Mouse (Mus musculus): ENCODE results near the gene RPS10-NUDT3. TPM values are rescaled to one million over a fixed set of nuclear protein-coding genes. Genes with fewer than 3 reads are reported as not detected.

Gene RPS10-NUDT3
- total RNA-seq, 2 experiments from 2014 or later, result not detected

DNA sequence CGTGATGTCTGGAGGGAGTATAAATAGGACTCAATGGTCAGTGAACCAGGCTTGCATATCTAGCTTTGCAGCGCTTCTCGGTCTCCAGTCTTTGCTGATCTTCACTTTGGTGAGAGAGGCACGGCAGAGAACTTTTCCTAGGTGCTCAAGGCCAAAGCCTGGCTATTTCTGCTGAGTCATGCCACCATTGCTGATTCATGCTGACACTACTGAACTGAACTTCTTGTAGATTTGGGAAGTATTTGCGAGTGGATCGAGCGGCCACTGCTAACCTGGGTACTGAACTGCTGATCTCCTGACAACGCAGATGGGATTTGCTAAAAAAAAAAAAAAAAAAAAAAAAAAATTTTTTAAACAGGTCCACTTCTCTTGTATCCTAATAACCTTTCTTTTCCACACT is 102.9 kb downstream of the RPS10-NUDT3 start:
- ATAC-seq (replicated peaks; ENCODE audit: low FRiP score, low TSS enrichment, poor library complexity, severe bottlenecking), result no peak

Other genes with a start within 250 kb of the RPS10-NUDT3 start
- gene Grm4, start 113.8 kb downstream of the RPS10-NUDT3 start, total RNA-seq (2014; fragmentation: Nextera tagmentation), result not detected in 2 replicates
- not detected in 2 replicates for gene Grm4, start 113.8 kb downstream of the RPS10-NUDT3 start, total RNA-seq (2017)
- gene Hmga1, start 78.7 kb downstream of the RPS10-NUDT3 start, total RNA-seq (2014; fragmentation: Nextera tagmentation), result 271 and 334 TPM in 2 replicates
- gene Hmga1, start 78.7 kb downstream of the RPS10-NUDT3 start, total RNA-seq (2017), result 97.8 and 182 TPM in 2 replicates
- 14.3 and 20.0 TPM in 2 replicates for gene AI413582, start 69.5 kb downstream of the RPS10-NUDT3 start, total RNA-seq (2014; fragmentation: Nextera tagmentation)
- gene AI413582, start 69.5 kb downstream of the RPS10-NUDT3 start, total RNA-seq (2017), result 7.0 and 8.7 TPM in 2 replicates
- gene Nudt3, start 11.7 kb downstream of the RPS10-NUDT3 start, total RNA-seq (2014; fragmentation: Nextera tagmentation), result 78.3 and 78.9 TPM in 2 replicates
- gene Nudt3, start 11.7 kb downstream of the RPS10-NUDT3 start, total RNA-seq (2017), result 143 and 144 TPM in 2 replicates
- 2,733 and 3,098 TPM in 2 replicates for gene Rps10, start 1.4 kb upstream of the RPS10-NUDT3 start, total RNA-seq (2014; fragmentation: Nextera tagmentation)
- 2,912 and 3,218 TPM in 2 replicates for gene Rps10, start 1.4 kb upstream of the RPS10-NUDT3 start, total RNA-seq (2017)
- gene Pacsin1, start 20.3 kb upstream of the RPS10-NUDT3 start, total RNA-seq (2014; fragmentation: Nextera tagmentation), result 0.64 TPM in 1 of 2 replicates, not detected in the other
- 0.11 TPM in 1 of 2 replicates, not detected in the other for gene Pacsin1, start 20.3 kb upstream of the RPS10-NUDT3 start, total RNA-seq (2017)
- not detected in 2 replicates for gene Spdef, start 93.7 kb upstream of the RPS10-NUDT3 start, total RNA-seq (2014; fragmentation: Nextera tagmentation)
- gene Spdef, start 93.7 kb upstream of the RPS10-NUDT3 start, total RNA-seq (2017), result not detected in 2 replicates
- 66.2 and 76.6 TPM in 2 replicates for gene D17Wsu92e, start 185.4 kb upstream of the RPS10-NUDT3 start, total RNA-seq (2014; fragmentation: Nextera tagmentation)
- gene D17Wsu92e, start 185.4 kb upstream of the RPS10-NUDT3 start, total RNA-seq (2017), result 90.1 and 90.5 TPM in 2 replicates
- 160 and 260 TPM in 2 replicates for gene Snrpc, start 202.9 kb upstream of the RPS10-NUDT3 start, total RNA-seq (2014; fragmentation: Nextera tagmentation)
- 123 and 157 TPM in 2 replicates for gene Snrpc, start 202.9 kb upstream of the RPS10-NUDT3 start, total RNA-seq (2017)
- 28.6 and 28.8 TPM in 2 replicates for gene Uhrf1bp1, start 221.2 kb upstream of the RPS10-NUDT3 start, total RNA-seq (2014; fragmentation: Nextera tagmentation)
- 14.1 and 15.1 TPM in 2 replicates for gene Uhrf1bp1, start 221.2 kb upstream of the RPS10-NUDT3 start, total RNA-seq (2017)